In the genomic region with DNA sequence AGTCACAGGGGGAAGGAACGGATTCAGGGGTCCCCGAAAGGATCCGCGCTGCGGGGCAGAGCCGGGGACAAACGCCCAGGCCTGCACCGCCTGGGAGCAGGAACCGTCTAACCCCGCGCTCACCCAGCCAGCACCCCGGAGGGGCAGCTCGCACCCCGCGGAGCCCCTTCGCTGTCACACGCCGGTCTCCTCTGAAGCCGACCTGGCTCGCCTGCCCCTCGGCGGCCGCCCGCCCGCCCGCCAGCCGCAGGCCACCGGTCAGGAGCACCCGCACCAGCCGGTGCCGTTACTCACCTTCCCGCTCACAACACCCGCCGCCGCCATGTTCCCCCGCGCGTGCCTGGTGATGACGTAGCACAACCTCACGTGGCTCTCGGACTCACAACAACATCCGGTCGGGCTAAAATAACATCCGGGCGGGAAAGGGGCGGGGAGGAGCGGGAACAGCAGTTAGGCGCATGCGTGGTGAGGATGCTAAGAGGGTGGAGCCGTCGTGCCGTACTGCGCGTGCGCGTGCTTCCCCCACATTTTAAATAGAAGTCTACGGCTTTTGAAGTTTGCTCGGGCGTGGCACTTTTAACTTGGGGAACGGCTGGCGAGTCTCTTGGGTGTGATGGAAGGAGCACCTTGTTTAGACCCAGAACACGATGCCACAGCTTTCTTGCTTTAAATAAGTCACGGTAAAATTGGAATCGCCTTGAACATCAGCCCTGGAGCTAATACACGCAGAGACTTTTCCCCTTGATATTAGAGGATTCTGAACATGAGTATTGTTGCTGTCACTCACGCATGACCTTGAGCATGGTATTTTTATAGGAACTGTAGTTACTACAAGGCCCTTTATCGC, we compare ENCODE assay signal across 8 mouse cellular contexts. TPM values are rescaled to one million over a fixed set of nuclear protein-coding genes. Genes with fewer than 3 reads are reported as not detected.
DNase-seq lines count a peak whose midpoint lies in the region; ATAC-seq lines count a peak whose summit lies in the region.

TSS of gene Tbc1d15 (minus strand) at position 380 of the 847 bp plus-strand sequence.

- peak; percentile 69 for ATAC-seq in megakaryocyte progenitor cell, adult 5-6 weeks (replicated peaks; ENCODE audit: poor library complexity)

- peak; percentile 99 for DNase-seq in adipocyte (ENCODE audit: low spot score)
- peak; percentile 99 for DNase-seq in embryo, embryonic 10 days (ENCODE audit: low spot score)
- DNase-seq in gastrocnemius, postnatal 10 days: peak; percentile 97
- DNase-seq in induced T-regulatory cell, adult 2 months (ENCODE audit: low read depth): peak; percentile 100
- peak; percentile 90 to 98 for DNase-seq in left cerebral cortex, adult 9 months (ENCODE audit: low spot score in 2 of 2)
- peak; percentile 99 for DNase-seq in right cerebral cortex, postnatal 14 days
- peak; percentile 94 to 99 for DNase-seq in urinary bladder, postnatal 36 days (ENCODE audit: low spot score in 2 of 2)

RNA-seq across cellular contexts. Expression of gene Tbc1d15, which starts in this region (rescaled TPM):
- 10 to 100 TPM; 40.8 to 48.2 TPM for total RNA-seq in gastrocnemius, postnatal 10 days (2021)
- total RNA-seq in megakaryocyte progenitor cell, adult 5-6 weeks (2015): 73.8 and 83.1 TPM in 2 replicates
- 39.5 and 45.7 TPM in 2 replicates for total RNA-seq in megakaryocyte progenitor cell, adult 5-6 weeks (2017)

Comparison
In these comparisons a context has a peak if more than half of its experiments do, and no peak if none do; other contexts are left out.
1. Peak in every context shown above with its lines: DNase-seq and ATAC-seq.